Mouse (Mus musculus) gastrocnemius, postnatal 4 days (tissue): ENCODE measurements around the gene Fgf15. TPM values are rescaled to one million over a fixed set of nuclear protein-coding genes. Genes with fewer than 3 reads are reported as not detected.

Experiments used
- DNase-seq, 2 experiments: peaks; one replicate each; pipeline ENCODE4 v3.0.0; 2021 to 2022; ENCODE audit warnings: low spot score in 2 of 2, mixed read lengths in 2 of 2
- total RNA-seq, 2 experiments: library from RNA; stranded (reverse); gene quantifications; 2 replicates each; pipeline ENCODE4 v1.2.3; 2021

The Fgf15 gene
- total RNA-seq, 2 experiments from 2014 or later: not detected

- DNase-seq: no peak
Observed at GRCm38 (mm10) chr7:144928889-144929210, 32.5 kb downstream of the Fgf15 start.

- no peak for DNase-seq
Observed at GRCm38 (mm10) chr7:144929506-144929905, 33.2 kb downstream of the Fgf15 start.

- no peak for DNase-seq
Observed at GRCm38 (mm10) chr7:144929931-144930330, 33.6 kb downstream of the Fgf15 start.

GRCm38 (mm10) chr7:144931778-144932177 lies 35.4 kb downstream of the Fgf15 start:
- no peak for DNase-seq

- DNase-seq: no peak
Observed at GRCm38 (mm10) chr7:144932389-144932937, 36.1 kb downstream of the Fgf15 start.

- no peak for DNase-seq
Observed at GRCm38 (mm10) chr7:144933336-144933735, 37.0 kb downstream of the Fgf15 start.

GRCm38 (mm10) chr7:144933796-144934195 lies 37.5 kb downstream of the Fgf15 start:
- DNase-seq: no peak

GRCm38 (mm10) chr7:144934901-144935300 lies 38.6 kb downstream of the Fgf15 start:
- peak in 1 of 2 experiments; percentile 39 for DNase-seq

GRCm38 (mm10) chr7:144935563-144935962 lies 39.2 kb downstream of the Fgf15 start:
- peak in 1 of 2 experiments; percentile 44 for DNase-seq

- DNase-seq: no peak
Observed at GRCm38 (mm10) chr7:144936311-144936880, 40.1 kb downstream of the Fgf15 start.

- DNase-seq: peak; percentile 88 to 89
Observed at GRCm38 (mm10) chr7:144937490-144937889, 41.2 kb downstream of the Fgf15 start.

- DNase-seq: peak in 1 of 2 experiments; percentile 30
Observed at GRCm38 (mm10) chr7:144937899-144938517, 41.7 kb downstream of the Fgf15 start.

GRCm38 (mm10) chr7:144938661-144939343 lies 42.5 kb downstream of the Fgf15 start:
- no peak for DNase-seq

GRCm38 (mm10) chr7:144939344-144940002 lies 43.1 kb downstream of the Fgf15 start, which contains the start of gene Ccnd1:
TSS of gene Ccnd1 (minus strand) at chr7:144939925.
- DNase-seq: peak in 1 of 2 experiments; percentile 69

- no peak for DNase-seq
Observed at GRCm38 (mm10) chr7:144940003-144940571, 43.8 kb downstream of the Fgf15 start.

GRCm38 (mm10) chr7:144940585-144940984 lies 44.3 kb downstream of the Fgf15 start:
- no peak for DNase-seq

GRCm38 (mm10) chr7:144941242-144941831 lies 45.0 kb downstream of the Fgf15 start:
- DNase-seq: peak; percentile 69 to 88

GRCm38 (mm10) chr7:144942071-144942743 lies 45.9 kb downstream of the Fgf15 start:
- DNase-seq: no peak

GRCm38 (mm10) chr7:144942744-144943135 lies 46.4 kb downstream of the Fgf15 start:
- DNase-seq: no peak

GRCm38 (mm10) chr7:144943254-144943653 lies 46.9 kb downstream of the Fgf15 start:
- peak in 1 of 2 experiments; percentile 77 for DNase-seq
